Mouse (Mus musculus) erythroblast, embryonic 14.5 days (primary cell): ENCODE data around the gene Adamts5. TPM values are rescaled to one million over a fixed set of nuclear protein-coding genes. Genes with fewer than 3 reads are reported as not detected.

Experiments used
- H3K27me3 ChIP-seq: 2 replicates; pipeline ENCODE4 v1.6.1; 2012; ENCODE audit warnings: inconsistent platforms; ENCODE audit not compliant: control insufficient read depth
- H3K36me3 ChIP-seq: 2 replicates; pipeline ENCODE4 v1.6.1; 2012; ENCODE audit warnings: mild to moderate bottlenecking, inconsistent platforms; ENCODE audit not compliant: control insufficient read depth
- H3K4me1 ChIP-seq: 2 replicates; pipeline ENCODE4 v1.6.1; 2012; ENCODE audit warnings: inconsistent platforms; ENCODE audit not compliant: control insufficient read depth
- H3K4me3 ChIP-seq: replicated peaks from 2 replicates; pipeline ENCODE3; 2012; ENCODE audit warnings: moderate library complexity, mild to moderate bottlenecking, inconsistent platforms
- H3K9me3 ChIP-seq: 2 replicates; pipeline ENCODE4 v1.6.1; 2012; ENCODE audit warnings: low read length, inconsistent platforms, mixed read lengths; ENCODE audit not compliant: control insufficient read depth
- GATA1 ChIP-seq: IDR thresholded peaks from 2 replicates; pipeline ENCODE4 v1.6.1; 2012; ENCODE audit warnings: low read length, inconsistent platforms, mixed read lengths
- TAL1 ChIP-seq: IDR thresholded peaks from 3 replicates; pipeline ENCODE4 v1.6.1; 2012; ENCODE audit warnings: low read length, inconsistent platforms, mixed read lengths
- polyA plus RNA-seq: library from polyadenylated mRNA; stranded (reverse); fragments of >175 nt; gene quantifications from 2 replicates; pipeline ENCODE4 v1.2.3, GENCODE M21; 2012

Adamts5 gene
- polyA plus RNA-seq, 1 experiment, result not detected

DNA sequence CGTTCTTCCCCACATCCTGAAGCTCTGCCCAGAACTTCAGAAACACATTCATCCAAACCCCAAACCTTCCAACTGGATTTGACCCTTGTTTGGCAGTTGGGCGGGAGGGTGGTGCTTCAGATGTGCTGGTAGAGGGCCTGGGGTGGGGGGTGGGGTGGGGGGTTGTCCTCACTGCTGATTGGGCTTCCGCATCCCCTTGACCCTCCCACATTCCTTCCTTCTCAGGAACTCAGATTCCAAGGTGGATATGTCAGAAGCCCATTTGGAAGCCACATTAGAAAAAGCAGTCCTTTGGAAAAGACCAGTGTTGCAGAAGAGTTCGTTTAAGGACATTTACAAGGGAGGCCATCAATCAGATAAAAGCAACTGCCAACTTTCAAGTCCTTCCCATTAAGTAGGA, 3.2 kb downstream of the Adamts5 start:
- H3K36me3 ChIP-seq, result no peaks in the 10 kb centered on the region
- peaks cover 39% of the 10 kb centered on the region for H3K27me3 ChIP-seq
- H3K9me3 ChIP-seq, result peaks cover 13% of the 10 kb centered on the region; the same call in 1 of the 2 replicates
- H3K4me3 ChIP-seq, result no peak overlapping the region
- no peak for TF ChIP-seq TAL1
- no peaks in the 10 kb centered on the region for H3K4me1 ChIP-seq

DNA sequence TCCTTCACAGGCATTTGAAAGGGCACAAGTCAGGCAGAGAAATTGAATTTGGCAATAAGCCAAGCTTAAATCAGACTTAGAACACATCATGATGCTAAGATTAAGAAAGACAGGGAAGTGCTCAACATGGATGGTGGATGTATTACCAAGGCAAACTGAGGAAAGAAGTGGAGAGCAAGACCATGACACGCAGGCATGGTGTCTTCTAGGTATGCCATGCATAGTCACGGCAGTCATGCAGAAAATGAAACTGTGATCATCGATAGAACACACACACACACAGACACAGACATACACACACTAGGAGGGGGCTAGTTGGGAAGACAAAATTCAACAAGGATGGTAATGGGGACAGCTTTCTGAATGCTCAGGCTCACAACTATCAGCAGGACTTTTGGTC, 3.8 kb downstream of the Adamts5 start:
- Histone ChIP-seq H3K36me3 (no peaks in the 10 kb centered on the region), H3K4me3 (no peak overlapping the region), H3K4me1 (no peaks in the 10 kb centered on the region), H3K27me3 (peaks cover 39% of the 10 kb centered on the region), H3K9me3 (peaks cover 13% of the 10 kb centered on the region; the same call in 1 of the 2 replicates)
- TF ChIP-seq GATA1 (no peak), TAL1 (no peak)

DNA sequence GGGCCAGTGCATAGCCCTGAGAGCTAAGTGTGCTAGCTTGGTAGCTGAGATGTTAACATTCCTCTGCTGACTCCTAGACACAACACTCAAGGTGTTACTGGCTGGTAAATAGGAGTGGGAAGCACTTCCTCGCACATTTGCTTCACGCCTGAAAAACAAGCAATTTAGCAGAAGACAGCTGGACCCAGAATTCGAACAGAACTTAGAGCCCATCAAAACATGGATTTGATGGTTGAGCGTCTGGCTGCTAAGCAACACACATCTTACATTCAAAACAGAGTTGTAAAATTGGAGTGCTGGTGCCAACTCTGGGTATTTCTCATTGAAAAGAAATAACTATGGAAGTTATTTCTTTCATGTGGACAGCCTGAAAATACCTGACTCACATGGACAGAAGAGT, 5.7 kb downstream of the Adamts5 start:
- H3K4me3 ChIP-seq, result no peak overlapping the region
- peaks cover 13% of the 10 kb centered on the region; the same call in 1 of the 2 replicates for H3K9me3 ChIP-seq
- no peaks in the 10 kb centered on the region for H3K36me3 ChIP-seq
- H3K27me3 ChIP-seq, result peaks cover 22% of the 10 kb centered on the region
- H3K4me1 ChIP-seq, result no peaks in the 10 kb centered on the region
- TF ChIP-seq TAL1, result no peak
- TF ChIP-seq GATA1, result no peak

DNA sequence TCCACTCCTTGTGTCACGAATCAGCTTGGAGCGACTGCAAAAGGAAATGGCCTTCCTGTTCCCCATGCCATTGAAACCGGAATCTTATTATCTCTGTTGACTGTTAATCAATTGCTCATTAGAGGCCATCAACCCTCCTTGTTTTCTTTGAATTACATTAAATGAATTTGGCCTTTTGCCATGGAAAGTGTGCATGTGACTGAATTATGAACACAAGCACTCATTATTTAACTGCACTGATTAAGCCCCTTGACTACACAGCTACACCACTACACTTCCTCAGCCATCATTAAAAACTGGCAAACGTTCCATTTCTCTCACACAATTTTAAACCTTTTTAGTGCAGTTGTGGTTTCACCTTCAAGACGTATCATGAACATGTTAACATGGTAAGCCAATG, 11.8 kb downstream of the Adamts5 start:
- Histone ChIP-seq H3K27me3 (no peaks in the 10 kb centered on the region), H3K36me3 (no peaks in the 10 kb centered on the region), H3K4me1 (no peaks in the 10 kb centered on the region), H3K9me3 (no peaks in the 10 kb centered on the region), H3K4me3 (no peak overlapping the region)
- TF ChIP-seq GATA1, result no peak
- no peak for TF ChIP-seq TAL1

DNA sequence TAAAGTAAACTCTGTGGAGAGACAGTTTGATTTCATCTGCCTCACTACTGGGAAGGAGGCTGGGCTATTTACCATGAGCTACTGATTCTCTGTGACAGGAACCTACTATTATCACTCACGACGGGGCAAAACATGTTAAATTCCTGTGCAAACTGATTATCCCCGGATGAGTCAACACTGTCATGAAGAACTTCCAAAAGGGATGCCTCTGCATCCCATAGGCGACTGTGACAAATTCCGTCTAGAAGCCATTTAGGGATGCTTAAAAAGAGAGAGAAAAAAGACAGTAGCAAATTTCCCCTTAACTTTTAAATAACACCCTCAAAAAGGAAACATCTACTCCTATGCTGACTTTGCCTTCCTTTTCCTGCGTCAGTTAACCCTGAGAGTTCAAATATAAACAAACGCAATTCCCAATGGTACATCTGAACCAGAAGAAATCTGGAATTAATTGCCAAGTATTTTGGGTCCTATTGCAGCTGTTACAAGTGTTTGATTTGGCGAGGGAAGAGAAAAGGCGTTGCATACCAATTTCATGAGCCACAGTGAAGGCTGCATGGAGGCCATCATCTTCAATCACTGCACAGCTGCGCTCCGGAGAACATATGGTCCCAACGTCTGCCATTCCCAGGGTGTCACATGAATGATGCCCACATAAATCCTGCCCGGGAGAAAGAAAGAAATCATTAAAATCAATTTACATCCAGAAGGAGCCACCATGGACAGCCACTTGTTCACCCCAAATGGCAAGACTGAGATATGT, 14.2 kb downstream of the Adamts5 start:
- Histone ChIP-seq H3K4me1 (no peaks in the 10 kb centered on the region), H3K4me3 (no peak overlapping the region), H3K27me3 (no peaks in the 10 kb centered on the region), H3K9me3 (no peaks in the 10 kb centered on the region), H3K36me3 (no peaks in the 10 kb centered on the region)
- no peak for TF ChIP-seq TAL1
- no peak for TF ChIP-seq GATA1

DNA sequence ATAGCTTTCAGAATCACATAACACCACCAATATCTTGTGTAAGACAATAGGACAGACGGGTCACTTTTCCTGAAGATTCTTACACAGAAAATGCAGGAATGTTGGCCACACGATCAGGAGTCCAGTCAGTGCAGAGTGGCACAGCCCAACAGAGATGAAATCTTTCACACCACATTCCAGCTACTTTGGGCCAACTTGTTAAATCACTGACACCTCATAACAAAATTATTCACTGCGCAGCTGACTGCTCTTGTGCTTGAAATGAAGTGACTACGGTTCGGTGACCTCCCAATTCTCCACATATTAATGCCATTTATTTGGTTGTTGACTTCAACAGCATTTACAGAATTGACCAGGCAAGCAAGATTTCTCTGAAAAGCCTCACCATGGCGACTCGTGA, 22.6 kb downstream of the Adamts5 start:
- Histone ChIP-seq H3K9me3 (peaks cover 2% of the 10 kb centered on the region; the same call in 1 of the 2 replicates), H3K36me3 (no peaks in the 10 kb centered on the region), H3K27me3 (no peaks in the 10 kb centered on the region), H3K4me1 (no peaks in the 10 kb centered on the region), H3K4me3 (no peak overlapping the region)
- no peak for TF ChIP-seq GATA1
- no peak for TF ChIP-seq TAL1

DNA sequence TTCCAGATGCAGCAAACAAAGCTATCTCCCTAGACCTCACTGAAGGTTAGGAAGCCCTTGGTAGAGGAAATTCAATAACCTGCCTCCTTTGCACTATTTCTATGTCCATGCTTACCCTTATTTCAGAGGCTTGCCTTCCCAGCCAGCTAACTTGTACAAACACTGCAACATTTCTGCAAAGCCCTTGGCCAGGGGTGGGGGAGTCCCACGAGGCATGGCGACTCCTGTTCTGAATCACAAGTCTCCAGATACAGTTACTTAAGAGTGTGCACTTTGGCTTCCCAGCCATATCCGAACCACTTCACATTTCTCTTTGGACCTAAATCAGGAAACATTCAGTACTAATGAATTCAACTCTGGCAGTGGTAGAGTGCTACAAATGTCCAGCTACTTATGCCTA, 27.5 kb downstream of the Adamts5 start:
- no peaks in the 10 kb centered on the region for H3K36me3 ChIP-seq
- TF ChIP-seq GATA1 (no peak), TAL1 (no peak)
- H3K4me1 ChIP-seq, result no peaks in the 10 kb centered on the region

DNA sequence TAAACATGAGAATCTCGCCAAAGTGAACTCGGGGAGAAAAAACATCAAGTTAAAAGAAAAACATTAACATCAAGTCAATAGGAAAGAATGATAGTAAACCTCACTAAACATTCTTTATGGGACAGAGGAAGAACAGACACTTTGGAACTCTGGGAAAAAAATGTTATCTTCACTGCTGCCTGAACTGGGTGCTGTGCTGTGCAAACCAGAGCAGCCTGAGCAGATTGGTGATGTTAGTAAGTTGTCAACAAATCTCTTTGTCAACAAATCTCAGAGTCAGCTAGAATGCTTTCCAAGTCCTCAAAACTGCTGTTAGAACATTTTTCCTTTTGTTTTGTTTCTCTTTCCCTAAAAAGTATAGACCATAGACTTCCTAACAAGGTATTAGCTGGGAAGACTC, 29.7 kb downstream of the Adamts5 start:
- TF ChIP-seq GATA1 (no peak), TAL1 (no peak)
- no peaks in the 10 kb centered on the region for H3K4me1 ChIP-seq
- H3K36me3 ChIP-seq, result no peaks in the 10 kb centered on the region
- H3K27me3 ChIP-seq, result no peaks in the 10 kb centered on the region
- H3K4me3 ChIP-seq, result no peak overlapping the region
- peaks cover 5% of the 10 kb centered on the region; the same call in 1 of the 2 replicates for H3K9me3 ChIP-seq

More for the DNA sequence above, 27.5 kb downstream of the Adamts5 start:
- no peak overlapping the region for H3K4me3 ChIP-seq
- H3K9me3 ChIP-seq, result peaks cover 2% of the 10 kb centered on the region; the same call in 1 of the 2 replicates
- no peaks in the 10 kb centered on the region for H3K27me3 ChIP-seq

DNA sequence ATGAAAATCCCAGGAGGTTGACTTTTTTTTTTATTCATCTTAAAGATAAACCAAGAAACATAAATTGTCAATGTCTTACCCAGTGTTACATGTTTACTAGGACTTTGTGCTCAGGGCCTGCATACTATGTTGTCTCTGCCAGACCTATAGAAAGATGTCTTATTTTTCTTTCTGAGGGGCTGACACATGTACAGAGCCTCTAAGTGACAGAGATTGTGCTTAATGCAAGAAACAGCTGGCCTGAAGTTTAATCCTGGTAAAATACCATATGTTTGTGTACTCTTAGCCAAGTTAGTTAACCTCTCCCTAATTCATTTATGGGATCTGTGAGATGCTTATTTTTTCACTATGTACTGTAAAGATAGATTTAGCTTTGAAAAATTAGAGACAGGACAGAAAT, 30.4 kb downstream of the Adamts5 start:
- Histone ChIP-seq H3K27me3 (no peaks in the 10 kb centered on the region), H3K9me3 (peaks cover 5% of the 10 kb centered on the region; the same call in 1 of the 2 replicates), H3K4me1 (no peaks in the 10 kb centered on the region), H3K36me3 (no peaks in the 10 kb centered on the region), H3K4me3 (no peak overlapping the region)
- TF ChIP-seq GATA1 (no peak), TAL1 (no peak)

DNA sequence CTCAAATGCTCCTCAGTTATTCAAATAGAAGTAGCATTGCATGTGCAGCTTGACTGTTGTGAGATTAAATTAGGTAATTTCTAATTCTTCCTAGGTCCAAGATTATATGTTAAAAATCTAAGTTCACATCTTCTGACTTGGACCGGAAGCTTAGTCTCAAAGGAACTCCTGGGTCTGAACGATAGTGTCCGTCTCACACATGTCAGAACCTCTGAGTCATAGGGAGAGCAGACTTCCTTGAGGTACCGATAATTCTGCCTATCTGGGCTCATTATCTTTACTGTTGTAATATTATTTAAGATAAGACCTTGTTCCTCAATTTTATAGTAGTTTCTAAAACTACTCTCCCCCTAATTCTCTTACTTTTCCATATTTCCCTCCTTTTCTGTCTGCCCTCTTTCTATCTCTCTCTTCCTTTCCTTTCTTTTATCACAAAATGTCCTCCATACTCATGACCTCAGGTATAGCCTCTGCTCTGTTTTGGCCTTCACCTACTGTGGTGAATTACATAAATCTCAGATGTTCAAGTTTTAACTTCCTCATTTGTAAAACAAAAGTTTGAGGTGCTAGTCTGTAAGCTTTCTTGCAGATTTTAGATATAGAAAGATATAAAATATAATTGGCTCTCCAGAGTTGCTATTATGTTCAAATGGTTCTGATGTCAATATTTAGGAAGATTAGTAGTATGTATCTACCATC, 36.8 kb downstream of the Adamts5 start:
- TF ChIP-seq GATA1 (no peak), TAL1 (no peak)

More for the DNA sequence above, 36.8 kb downstream of the Adamts5 start:
- Histone ChIP-seq H3K9me3 (peaks cover 5% of the 10 kb centered on the region; the same call in 1 of the 2 replicates), H3K36me3 (no peaks in the 10 kb centered on the region), H3K4me3 (no peak overlapping the region), H3K27me3 (no peaks in the 10 kb centered on the region), H3K4me1 (no peaks in the 10 kb centered on the region)
